Mouse (Mus musculus) erythroblast, adult 5-6 weeks (primary cell): ENCODE results near the gene Sart1. TPM values are rescaled to one million over a fixed set of nuclear protein-coding genes. Genes with fewer than 3 reads are reported as not detected.

Experiments
- ATAC-seq: replicated peaks from 2 replicates; pipeline ENCODE4 v1.8.0; 2016; ENCODE audit warnings: moderate number of reproducible peaks, mild to moderate bottlenecking, moderate TSS enrichment, inconsistent platforms; ENCODE audit not compliant: poor library complexity, low FRiP score, severe bottlenecking
- total RNA-seq, 2 experiments: library from RNA; stranded (forward) in 1 of 2; stranded (reverse) in 1 of 2; fragments of 150-400 nt in 1 of 2; fragments of 200-764, 138-1000 nt in 1 of 2; gene quantifications; 2 replicates each; pipeline versions ENCODE4 v1.2.3 to v1.2.4; 2015 to 2017; ENCODE audit warnings: low replicate concordance in 2 of 2

Sart1 gene
- total RNA-seq (2015; ENCODE audit: low replicate concordance), result 28.4 and 63.2 TPM in 2 replicates
- 28.5 and 48.2 TPM in 2 replicates for total RNA-seq (2017; ENCODE audit: low replicate concordance)

DNA sequence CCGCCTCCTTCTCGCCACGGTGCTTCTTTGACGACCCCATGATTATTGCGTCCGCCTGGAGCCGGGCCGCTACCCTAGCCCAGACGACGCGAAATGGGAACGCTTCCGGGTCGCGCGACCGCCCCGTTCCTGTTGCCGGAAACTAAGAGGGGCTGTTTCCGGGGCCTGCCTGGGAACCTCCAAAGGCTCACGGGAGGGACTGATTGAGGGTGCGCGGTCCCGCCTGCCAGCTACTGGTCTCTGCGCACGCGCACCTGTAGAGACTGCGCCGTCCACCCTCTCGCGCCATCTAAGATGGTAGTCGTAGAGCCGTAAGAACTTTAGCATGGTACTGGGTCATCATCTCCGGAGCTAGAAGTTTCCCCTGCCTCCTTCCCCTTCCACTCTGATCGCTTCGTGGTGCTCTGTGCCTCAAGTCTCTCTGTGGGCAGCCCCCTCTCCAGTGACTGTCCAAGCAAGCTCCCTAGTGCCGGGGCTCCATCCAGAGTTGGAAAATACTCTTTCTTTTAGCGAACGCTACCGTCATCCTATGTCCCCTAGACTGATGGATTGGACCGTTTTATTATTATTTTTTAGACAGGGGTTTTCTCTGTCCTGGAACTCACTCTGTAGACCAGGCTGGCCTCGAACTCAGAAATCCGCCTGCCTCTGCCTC lies at the start of gene Sart1:
TSS of gene Sart1 (minus strand) at position 116 of the 655 bp plus-strand sequence.
- peak; percentile 96 for ATAC-seq

DNA sequence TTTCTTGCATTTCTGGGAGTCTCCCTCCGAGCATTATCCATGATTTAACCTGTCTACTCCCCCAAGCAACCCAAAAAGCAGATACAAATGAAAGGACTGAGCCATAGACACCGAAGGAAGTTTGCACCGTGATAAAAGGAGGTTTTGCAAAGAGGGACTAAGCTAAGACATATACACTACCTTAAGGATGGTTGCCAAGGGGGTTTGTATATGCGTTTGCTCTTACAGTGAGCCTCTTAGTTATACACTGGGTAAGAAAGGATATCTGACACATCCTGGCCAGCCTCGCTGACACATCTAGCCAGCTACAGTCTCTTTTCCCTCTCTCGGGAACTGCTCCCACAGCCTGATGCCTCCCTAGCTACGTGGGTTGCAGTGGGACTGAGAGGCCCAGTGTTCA lies 45.4 kb upstream of the Sart1 start:
- ATAC-seq, result no peak

DNA sequence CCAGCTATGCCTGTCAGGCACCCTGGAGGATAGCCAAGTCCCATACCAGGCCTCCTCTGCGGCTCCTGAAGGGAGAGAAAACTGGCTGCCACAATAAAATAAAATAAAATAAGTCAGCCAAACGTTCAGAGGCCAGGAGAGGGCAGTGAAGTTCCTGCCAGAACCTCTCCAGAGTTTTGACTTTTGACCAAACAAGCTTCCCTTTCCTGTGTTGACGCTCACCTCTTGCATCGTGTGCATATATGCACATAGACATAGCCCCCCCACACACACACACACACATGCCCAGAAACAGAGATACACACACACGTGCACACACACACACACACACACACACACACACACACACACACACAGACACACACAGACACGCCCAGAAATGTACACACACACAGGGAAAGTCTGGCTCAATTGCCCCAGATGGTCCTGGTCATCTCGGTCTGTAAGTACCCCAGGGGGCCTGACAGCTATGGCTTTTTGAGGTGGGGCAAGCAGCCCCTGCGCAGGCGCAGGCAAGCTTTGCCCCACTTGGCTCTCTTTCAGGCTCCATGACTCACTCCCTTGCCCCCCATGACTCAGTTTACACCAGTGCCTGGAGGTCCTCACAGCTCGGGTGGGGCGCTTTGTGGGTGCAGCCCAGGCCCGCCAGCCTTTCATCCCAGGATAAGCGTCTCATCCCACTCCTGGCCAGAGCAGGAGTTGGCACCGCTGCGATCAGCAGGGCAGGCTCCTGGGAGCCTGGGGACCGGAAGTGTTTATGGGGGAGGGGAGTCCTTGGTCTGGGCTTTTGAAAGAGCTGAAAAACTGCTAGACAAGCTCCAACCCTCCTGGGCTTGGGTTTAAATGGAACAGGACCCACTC lies 44.7 kb upstream of the Sart1 start:
- no peak; the same call in 1 of the 2 replicates for ATAC-seq

- ATAC-seq, result no peak
Measured at GRCm38 (mm10) chr19:5431911-5432464, 43.5 kb upstream of the Sart1 start.

DNA sequence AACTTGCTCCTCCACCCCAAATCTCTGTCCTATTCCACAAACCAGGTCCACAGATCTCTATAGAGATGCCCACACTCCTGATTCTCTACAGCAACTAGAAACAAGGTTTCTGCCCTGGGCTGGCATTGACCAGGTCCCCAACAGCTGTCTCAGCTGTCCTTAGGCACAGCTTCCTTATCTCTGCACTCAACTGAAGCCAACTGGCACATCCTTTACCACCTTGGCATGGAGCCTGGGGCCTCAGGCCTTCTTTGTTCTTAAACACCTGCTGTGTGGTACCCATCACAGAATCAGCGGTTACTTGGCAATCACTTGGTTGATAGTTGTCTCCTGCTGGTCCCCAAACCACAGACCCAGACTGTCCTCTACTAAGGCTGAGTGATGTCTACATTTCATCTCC lies 41.9 kb upstream of the Sart1 start:
- no peak for ATAC-seq

DNA sequence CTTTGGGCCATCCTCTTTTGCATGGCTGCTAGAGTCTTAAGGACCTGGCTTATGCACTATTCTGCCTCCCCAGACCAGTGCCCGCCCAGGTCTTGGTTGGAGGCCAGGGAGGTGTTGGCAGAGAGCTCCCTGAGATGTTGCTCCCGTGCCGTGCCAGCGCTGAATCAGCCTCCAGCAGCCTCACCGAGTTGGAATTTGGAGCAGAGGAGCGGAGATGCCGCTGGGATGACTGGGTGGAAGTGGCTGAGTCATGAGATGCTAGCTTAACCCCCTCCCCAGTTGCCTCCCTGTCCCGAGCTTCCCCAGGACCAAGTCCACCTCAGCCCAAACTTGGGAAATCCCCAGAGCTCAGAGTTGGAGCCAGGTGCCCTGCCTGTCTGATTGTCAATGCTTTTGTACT lies 41.3 kb upstream of the Sart1 start:
- no peak for ATAC-seq

- no peak for ATAC-seq
Measured at GRCm38 (mm10) chr19:5429219-5429618, 40.7 kb upstream of the Sart1 start.

DNA sequence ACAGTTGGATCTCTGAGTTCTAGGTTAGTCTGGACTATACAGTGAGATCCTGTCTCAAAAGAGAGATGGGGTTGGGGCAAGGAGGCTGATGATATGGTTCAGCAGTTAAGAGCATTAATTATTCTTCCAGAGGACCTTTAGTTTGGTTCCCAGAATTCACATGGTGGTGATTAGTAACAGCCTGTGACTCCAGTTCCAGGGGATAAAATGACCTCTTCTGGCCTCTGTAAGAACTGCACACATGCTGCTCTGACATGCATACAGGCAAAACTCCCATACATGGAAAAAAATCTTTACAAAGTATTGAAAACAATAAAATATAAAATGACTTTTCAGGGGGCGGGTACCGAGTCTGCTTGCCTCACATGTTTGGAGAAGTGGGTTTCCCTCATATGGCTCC lies 39.6 kb upstream of the Sart1 start:
- no peak for ATAC-seq

DNA sequence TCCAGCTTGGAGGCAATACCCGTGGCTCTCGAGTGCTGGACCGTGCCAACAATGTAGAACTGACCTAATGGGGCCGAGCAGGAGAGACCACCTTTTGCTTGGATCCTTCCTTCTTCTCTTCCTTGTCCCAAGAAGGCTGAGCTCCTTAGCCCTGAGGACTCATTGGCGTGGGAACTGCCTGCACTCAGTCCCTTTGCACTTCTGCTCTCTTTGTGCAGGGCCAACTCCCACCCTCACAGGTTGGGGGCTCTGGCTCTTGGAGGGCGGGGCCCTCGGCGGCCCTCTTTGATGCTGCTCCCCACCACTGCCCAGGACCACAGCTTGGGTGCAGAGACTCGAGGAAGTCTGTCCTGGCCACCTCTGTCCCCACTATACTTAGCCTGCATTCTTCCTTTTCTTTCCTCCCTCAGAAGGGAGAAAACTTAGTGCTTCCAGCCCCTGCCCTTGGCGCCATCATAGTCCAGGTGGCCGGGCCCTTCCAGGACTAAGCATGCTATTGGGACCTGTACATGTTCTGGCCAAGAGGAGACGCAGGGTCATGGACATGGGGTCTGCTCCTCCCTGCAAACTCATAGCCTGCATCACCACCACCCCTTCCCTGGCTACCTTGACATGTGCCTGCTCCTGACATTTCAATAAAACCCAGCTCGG lies 38.3 kb upstream of the Sart1 start:
- no peak for ATAC-seq

GRCm38 (mm10) chr19:5425906-5426565 lies 37.5 kb upstream of the Sart1 start:
- no peak; the same call in 1 of the 2 replicates for ATAC-seq

DNA sequence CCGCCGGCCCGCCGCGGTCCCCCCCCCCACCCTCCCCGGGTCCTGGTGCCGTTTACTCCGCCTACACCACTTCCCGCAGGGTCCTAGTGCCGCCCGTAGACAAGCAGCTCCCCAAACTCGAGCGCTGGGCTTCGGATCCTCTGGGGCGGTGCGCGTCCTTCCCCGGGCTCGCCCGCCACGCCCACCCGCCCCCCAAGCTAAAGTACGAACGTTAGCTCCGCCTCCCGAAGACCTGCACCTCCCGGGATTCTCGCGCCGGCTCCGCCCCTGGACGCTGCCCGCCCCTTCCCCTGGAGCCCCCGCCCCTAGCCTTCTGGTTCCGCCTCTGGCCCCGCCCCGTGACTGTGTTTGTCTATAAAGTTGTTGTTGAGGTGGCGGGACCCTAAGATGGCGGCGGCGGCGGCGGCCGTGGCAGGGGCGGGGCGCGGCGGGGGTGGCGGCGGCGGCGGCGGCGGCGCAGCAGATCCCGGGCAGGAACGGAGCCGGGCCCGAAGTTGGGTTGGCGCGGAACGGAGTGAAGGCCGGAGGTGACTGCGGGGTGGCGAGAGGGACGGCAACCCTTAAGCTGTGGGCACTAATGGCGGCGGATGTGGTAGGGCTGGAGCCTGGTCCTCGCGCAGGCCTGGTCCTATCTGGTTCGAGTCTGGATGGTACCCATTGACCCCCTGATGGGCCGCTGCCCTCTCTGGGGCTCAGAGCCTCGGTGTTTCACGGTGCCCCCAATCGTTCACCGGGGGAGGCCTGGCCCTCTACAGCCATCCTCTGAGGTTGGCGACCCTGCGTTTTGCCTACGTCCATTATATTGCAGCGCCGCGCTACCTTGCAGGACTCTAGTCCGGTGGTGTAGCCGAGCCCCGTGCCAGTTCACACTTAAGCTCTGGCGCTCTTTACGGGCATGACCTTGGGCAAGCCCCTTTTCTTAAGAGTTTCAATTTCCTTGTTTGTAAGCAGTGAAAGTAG lies 36.6 kb upstream of the Sart1 start, which contains the start of the genes Drap1 and AI837181:
TSS of gene Drap1 (minus strand) at position 198 of the 960 bp plus-strand sequence.
TSS of gene AI837181 (plus strand) at position 363 of the 960 bp plus-strand sequence.
- ATAC-seq, result peak; percentile 78

- 0 out of 2 replicates have a peak, but pooled peaks have one; percentile 5 for ATAC-seq
Measured at GRCm38 (mm10) chr19:5424092-5424781, 35.7 kb upstream of the Sart1 start.

DNA sequence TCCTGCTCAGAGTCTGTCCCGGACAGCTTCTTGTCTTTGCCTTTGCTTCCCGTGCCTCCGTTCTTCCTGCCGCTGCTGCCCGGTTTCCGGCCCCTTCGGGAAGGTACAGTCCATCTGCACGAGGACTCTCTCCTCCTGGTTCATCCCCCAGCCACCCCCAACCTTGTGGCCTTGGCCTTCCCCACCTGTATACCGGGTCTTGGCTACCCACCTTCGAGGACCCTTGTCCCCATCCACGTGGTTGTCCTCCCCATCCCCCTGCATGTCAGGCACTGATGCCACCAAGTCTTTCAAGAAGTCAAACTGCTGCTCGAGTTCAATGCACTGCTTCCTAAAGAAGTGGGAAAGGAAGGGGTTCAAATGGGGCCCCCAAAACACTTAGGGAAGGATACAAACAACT lies 35.1 kb upstream of the Sart1 start:
- no peak for ATAC-seq

DNA sequence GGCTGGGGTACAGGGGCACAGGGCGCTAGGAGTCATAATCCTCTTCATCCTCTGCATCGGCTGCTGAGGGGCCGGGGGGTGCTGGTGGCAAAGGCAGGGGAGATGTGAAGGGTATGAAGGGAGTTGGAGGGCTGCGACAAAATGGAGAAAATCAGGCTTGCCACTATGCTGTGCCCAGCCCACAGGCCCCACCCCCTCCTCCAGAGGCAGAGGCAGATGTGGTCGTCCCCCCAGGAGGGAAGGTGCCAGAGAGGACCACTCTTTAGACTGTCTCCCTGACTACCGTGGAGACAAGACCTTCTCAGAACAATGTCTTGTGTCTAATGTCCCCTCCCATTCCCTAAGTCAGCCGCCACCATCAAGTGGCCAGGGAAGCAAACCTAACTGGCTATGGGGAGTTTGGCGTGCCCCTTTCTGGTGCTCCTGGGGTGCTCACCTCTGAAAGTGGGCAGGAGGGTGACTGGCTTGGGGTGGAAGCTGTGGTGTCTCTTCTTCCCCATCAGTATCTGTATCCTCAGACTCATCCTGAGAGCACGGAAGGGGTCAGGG lies 34.5 kb upstream of the Sart1 start:
- no peak for ATAC-seq

DNA sequence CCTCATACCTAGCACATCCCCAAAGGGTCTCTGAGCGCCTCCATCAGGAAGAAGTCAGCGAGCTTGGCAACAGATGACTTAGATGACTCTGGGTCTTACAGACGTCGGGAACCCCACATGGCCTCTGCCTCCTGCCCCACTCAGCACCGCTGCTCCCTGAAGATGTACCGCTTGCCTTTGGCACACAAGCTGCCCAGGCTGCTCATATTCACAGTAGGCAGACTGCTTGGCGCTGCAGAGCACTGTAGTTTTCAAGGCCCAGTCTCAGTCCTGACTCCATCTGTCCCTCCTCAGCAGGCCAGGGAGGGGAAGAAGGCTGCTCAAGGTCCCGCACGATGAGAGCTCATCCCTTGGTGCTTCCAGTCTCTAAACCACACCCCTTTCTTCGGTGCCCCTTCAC lies 33.8 kb upstream of the Sart1 start:
- no peak for ATAC-seq

- ATAC-seq, result no peak
Measured at GRCm38 (mm10) chr19:5421784-5422183, 33.3 kb upstream of the Sart1 start.

- ATAC-seq, result no peak
Measured at GRCm38 (mm10) chr19:5420579-5420978, 32.1 kb upstream of the Sart1 start.

DNA sequence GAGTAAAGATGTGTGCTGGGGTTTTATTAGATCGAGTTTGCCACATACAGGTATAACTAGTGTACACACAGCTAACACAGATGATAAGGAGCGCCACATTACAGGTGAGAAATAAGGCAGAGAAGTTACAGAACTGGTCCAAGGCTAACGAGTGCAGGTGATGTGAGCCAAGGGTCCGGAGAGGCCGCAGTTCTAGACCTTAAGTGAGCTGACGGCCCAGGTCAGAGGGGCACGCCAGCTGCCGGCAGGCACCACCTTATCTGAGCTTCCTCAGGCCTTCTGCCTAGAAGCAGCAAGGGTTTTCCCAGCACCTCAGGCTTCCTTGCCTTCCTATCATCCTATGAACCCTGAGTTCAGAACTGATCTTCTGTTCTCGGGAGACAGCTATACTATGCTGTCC lies 31.1 kb upstream of the Sart1 start:
- no peak for ATAC-seq
